Mouse (Mus musculus): ENCODE measurements around the gene Acsl5.

DNA sequence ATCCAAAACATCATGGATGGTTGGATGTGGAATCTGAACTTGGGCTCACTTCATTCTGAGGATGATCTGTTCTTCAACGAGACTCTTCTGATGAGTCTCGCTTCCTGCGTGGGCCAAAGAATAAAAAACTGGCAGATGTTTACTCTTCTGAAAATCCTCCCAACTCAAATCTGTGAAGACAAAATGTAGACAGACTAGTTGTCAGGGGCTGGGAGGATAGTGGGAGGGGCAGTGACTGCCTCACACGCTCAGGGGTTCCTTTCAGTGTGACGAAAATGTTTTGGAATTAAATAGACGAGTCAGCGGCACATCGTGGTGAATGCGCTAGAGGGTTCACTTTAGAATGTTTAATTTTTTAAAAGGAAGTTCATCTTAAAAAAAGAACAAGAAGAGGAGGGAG is 4.4 kb downstream of the Acsl5 start:
- no peak for TF ChIP-seq POLR2A (IDR thresholded peaks at IDR 0.05; ENCODE audit: insufficient read length, low read depth)
- no peak for TF ChIP-seq TCF3 (IDR thresholded peaks at IDR 0.05; ENCODE audit: insufficient read length, low read depth)
- TF ChIP-seq USF1 (IDR thresholded peaks at IDR 0.05; ENCODE audit: low read depth), result no peak
- TF ChIP-seq TCF12 (IDR thresholded peaks at IDR 0.05; ENCODE audit: insufficient read depth, poor library complexity, severe bottlenecking), result no peak
- TF ChIP-seq MYOG (IDR thresholded peaks at IDR 0.05; ENCODE audit: control insufficient read depth in 1 of 3, insufficient read depth in 1 of 3, insufficient read length in 2 of 3, low read depth in 2 of 3), result no peak
- TF ChIP-seq POLR2AphosphoS2 (IDR thresholded peaks at IDR 0.05; ENCODE audit: insufficient read length, low read depth), result no peak

All from myocyte (in vitro differentiated cells).